ENCODE assay signal across 14 mouse cellular contexts in genomic region chr9:22016245-22016644, GRCm38 (mm10). TPM values are rescaled to one million over a fixed set of nuclear protein-coding genes. Genes with fewer than 3 reads are reported as not detected.
"Had no signal": no experiment of that assay in that cellular context is flagged by ENCODE, and none has a peak within 500 bp of the region (broad histone marks: within the 10 kb centered on the region; RNA-seq: fewer than 3 reads in every experiment).

No protein-coding gene starts in this region.

- ATAC-seq: intestine, embryonic 15.5 days; lung, postnatal 0 days; midbrain, embryonic 16.5 days had no signal

- H3K4me1 ChIP-seq: intestine, embryonic 15.5 days; limb, embryonic 13.5 days had no signal

- H3K27me3 ChIP-seq: intestine, embryonic 15.5 days; limb, embryonic 13.5 days had no signal

- DNase-seq: kidney, adult 18-20 months; kidney, postnatal 10 days; lung, adult 18-20 months; lung, postnatal 4 days had no signal

- H3K9me3 ChIP-seq: intestine, embryonic 15.5 days; limb, embryonic 13.5 days; midbrain, embryonic 10.5 days had no signal

- H3K4me2 ChIP-seq: intestine, embryonic 15.5 days; limb, embryonic 13.5 days had no signal

- H3K9ac ChIP-seq: intestine, embryonic 15.5 days; limb, embryonic 13.5 days; liver, embryonic 14.5 days had no signal

- H3K4me3 ChIP-seq: intestine, embryonic 15.5 days; layer of hippocampus, adult 2 months; limb, embryonic 13.5 days; midbrain, embryonic 10.5 days had no signal

- H3K27ac ChIP-seq: intestine, embryonic 15.5 days; layer of hippocampus, adult 2 months; limb, embryonic 13.5 days; liver, embryonic 14.5 days; midbrain, embryonic 10.5 days; stomach, postnatal 0 days had no signal

RNA-seq across cellular contexts. Expression of gene Ccdc151, which starts 13.8 kb away (rescaled TPM):
- total RNA-seq: megakaryocyte, adult 5-6 weeks had no signal

RNA-seq across cellular contexts. Expression of gene Rgl3, which starts 27.0 kb away (rescaled TPM):
- total RNA-seq: megakaryocyte, adult 5-6 weeks had no signal

RNA-seq across cellular contexts. Expression of gene Elavl3, which starts 35.6 kb away (rescaled TPM):
- total RNA-seq: liver, adult 2 months; megakaryocyte, adult 5-6 weeks had no signal
- polyA plus RNA-seq: liver, adult 2 months had no signal
